Mouse (Mus musculus): ENCODE measurements around the gene Dgkz. TPM values are rescaled to one million over a fixed set of nuclear protein-coding genes. Genes with fewer than 3 reads are reported as not detected.

The Dgkz gene
- polyA plus RNA-seq, 1 experiment: 135 TPM

- DNase-seq (ENCODE audit: low spot score): no peak
Observed at GRCm38 (mm10) chr2:91921181-91921789, 54.4 kb downstream of the Dgkz start.

DNA sequence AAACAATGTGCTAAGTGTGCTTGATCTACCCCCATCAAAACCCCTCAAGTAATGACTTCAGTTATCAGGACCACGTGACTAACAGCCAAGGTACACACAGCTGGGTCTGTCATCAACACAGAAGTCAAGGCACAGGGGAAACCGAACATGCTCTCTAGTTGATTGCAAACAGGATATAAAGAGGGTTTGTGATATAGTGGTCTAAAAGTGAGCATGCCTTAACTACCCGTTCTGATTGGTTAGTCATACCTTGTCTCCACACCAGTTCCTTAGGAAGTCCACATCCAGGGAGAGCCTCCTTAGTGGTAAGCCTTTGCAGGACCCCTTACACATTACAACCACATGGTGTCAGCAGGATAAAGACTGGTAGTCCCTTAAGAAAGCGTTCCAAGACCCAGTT lies 55.5 kb downstream of the Dgkz start:
- DNase-seq (ENCODE audit: low spot score): no peak

GRCm38 (mm10) chr2:91917096-91917495 lies 58.6 kb downstream of the Dgkz start:
- DNase-seq (ENCODE audit: low spot score): no peak

- DNase-seq (ENCODE audit: low spot score): no peak
Observed at GRCm38 (mm10) chr2:91916346-91916977, 59.2 kb downstream of the Dgkz start.

- DNase-seq (ENCODE audit: low spot score): no peak
Observed at GRCm38 (mm10) chr2:91913328-91914110, 62.1 kb downstream of the Dgkz start.

GRCm38 (mm10) chr2:91912616-91913015 lies 63.0 kb downstream of the Dgkz start:
- DNase-seq (ENCODE audit: low spot score): no peak

GRCm38 (mm10) chr2:91906141-91906540 lies 69.5 kb downstream of the Dgkz start:
- DNase-seq (ENCODE audit: low spot score): no peak

- no peak for DNase-seq (ENCODE audit: low spot score)
Observed at GRCm38 (mm10) chr2:91904618-91905307, 70.9 kb downstream of the Dgkz start.

- no peak for DNase-seq (ENCODE audit: low spot score)
Observed at GRCm38 (mm10) chr2:91903171-91903925, 72.3 kb downstream of the Dgkz start.

GRCm38 (mm10) chr2:91902336-91902735 lies 73.3 kb downstream of the Dgkz start:
- DNase-seq (ENCODE audit: low spot score): no peak

DNA sequence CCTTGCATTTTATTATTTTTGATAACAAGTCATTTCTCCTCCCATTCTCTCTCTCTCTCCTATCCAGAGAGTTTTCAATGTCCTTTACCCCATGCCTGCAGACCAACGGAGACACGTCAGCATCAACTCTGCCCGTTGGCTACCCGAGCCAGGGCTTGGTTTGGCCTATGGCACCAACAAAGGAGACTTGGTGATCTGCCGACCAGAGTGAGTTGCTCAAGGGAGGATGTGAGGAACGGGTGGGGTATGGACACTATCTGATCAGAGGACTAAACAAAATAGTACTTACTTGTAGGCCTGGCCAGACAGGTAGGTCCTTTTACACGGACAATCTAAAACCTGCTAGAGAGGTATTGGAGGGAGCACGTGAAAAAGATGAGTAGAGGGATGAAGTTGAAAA lies 75.2 kb downstream of the Dgkz start:
- DNase-seq (ENCODE audit: low spot score): no peak

DNA sequence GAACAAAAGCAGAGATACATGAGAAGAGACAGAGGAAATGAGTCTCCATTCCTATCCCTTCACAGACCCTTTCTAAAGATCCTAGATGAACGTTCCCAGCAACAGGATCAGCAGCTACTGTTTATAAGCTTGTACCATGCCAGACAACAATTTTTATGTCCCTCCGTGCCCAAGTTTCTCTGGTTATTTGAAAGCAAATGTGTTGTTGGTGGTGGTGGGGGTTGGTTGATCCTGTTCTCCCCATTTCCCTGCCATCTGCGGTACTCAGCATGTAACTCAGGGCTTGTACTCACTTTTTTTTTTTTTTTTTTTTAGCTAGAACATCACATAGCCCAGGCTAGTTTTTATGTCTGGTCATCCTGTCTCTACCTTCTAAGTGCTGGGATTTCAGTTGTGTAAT lies 76.5 kb downstream of the Dgkz start:
- DNase-seq (ENCODE audit: low spot score): no peak

DNA sequence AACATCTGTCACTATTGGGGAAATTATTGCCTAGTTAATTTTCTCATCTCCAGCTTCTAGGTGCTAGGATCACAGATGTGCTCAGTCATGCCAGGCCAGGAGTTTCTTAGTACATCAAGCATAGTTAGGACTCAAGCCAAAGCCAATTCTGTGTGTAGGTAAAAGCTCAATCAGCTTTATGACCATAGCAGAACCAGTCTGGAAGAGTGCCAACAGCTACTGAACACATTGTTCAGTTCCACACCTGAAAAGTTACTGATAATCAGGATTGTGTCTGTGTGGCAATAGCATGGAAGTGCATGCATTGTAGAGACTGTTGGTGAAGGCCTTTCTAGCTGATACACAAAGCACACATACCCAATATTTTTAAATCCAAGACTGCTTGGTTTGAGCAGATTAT lies 77.7 kb downstream of the Dgkz start:
- no peak for DNase-seq (ENCODE audit: low spot score)

DNA sequence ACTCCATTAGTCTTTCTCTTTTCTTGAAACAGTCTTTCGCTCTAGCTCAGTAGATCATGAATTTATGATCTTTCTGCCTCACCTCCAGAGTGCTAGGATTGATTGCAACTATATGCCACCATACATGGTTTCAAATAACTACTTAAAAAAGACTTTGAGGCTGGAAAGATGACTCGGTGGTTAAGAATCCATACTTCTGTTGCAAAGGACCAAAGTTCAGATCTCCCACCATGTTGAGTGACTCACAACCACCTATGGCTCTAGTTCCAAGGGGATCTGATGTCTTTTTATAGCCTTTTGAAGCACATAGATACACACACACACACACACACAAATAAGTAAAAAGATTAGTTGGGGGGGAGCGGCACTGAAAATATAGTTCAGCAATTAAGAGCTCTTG lies 80.3 kb downstream of the Dgkz start:
- no peak for DNase-seq (ENCODE audit: low spot score)

GRCm38 (mm10) chr2:91894716-91895115 lies 80.9 kb downstream of the Dgkz start:
- DNase-seq (ENCODE audit: low spot score): no peak

GRCm38 (mm10) chr2:91884616-91885015 lies 91.0 kb downstream of the Dgkz start:
- no peak for DNase-seq (ENCODE audit: low spot score)

- no peak for DNase-seq (ENCODE audit: low spot score)
Observed at GRCm38 (mm10) chr2:91883961-91884360, 91.7 kb downstream of the Dgkz start.
